Mouse (Mus musculus) embryonic facial prominence, embryonic 12.5 days (tissue): ENCODE results near the gene Slc38a10. TPM values are rescaled to one million over a fixed set of nuclear protein-coding genes. Genes with fewer than 3 reads are reported as not detected.
A peak's percentile ranks its signal among the peaks of the same experiment; 100 is the strongest.

ENCODE experiments used
- ATAC-seq: fragments of 200-750 bp; cut with Nextera tagmentation; 2 replicates; pipeline ENCODE4 v1.8.0; 2017; ENCODE audit not compliant: insufficient number of reproducible peaks, insufficient read depth, low FRiP score, low TSS enrichment
- H3K27ac ChIP-seq: fragments of 300-500 bp; sonication (generic); 2 replicates; pipeline ENCODE4 v1.5.1; 2016; ENCODE audit warnings: mild to moderate bottlenecking
- H3K27me3 ChIP-seq: fragments of 300-500 bp; sonication (generic); 2 replicates; pipeline ENCODE4 v1.6.1; 2016; ENCODE audit warnings: mild to moderate bottlenecking, moderate library complexity
- H3K36me3 ChIP-seq: fragments of 300-500 bp; sonication (generic); 2 replicates; pipeline ENCODE4 v1.6.1; 2016; ENCODE audit warnings: mild to moderate bottlenecking
- H3K4me1 ChIP-seq: fragments of 300-500 bp; sonication (generic); 2 replicates; pipeline ENCODE4 v1.6.1; 2016
- H3K4me2 ChIP-seq: fragments of 300-500 bp; sonication (generic); replicated peaks from 2 replicates; pipeline ENCODE4 v1.6.1; 2016; ENCODE audit warnings: mild to moderate bottlenecking, moderate library complexity
- H3K4me3 ChIP-seq: fragments of 300-500 bp; sonication (generic); 2 replicates; pipeline ENCODE4 v1.5.1; 2016; ENCODE audit warnings: mild to moderate bottlenecking
- H3K9ac ChIP-seq: fragments of 300-500 bp; sonication (generic); 2 replicates; pipeline ENCODE4 v1.6.1; 2016; ENCODE audit warnings: mild to moderate bottlenecking, moderate library complexity
- H3K9me3 ChIP-seq: fragments of 300-500 bp; sonication (generic); 2 replicates; pipeline ENCODE4 v1.6.1; 2016; ENCODE audit warnings: mild to moderate bottlenecking, moderate library complexity
- WGBS: fragments of 180-500 bp; shearing (Covaris S2); methylation state at CpG from one replicate; pipeline ENCODE4 v1.1.7; 2016; 5-methylcytosine and 5-hydroxymethylcytosine counted together
- polyA plus RNA-seq: library from polyadenylated mRNA; unstranded; fragments of >200 nt; fragmentation: Nextera tagmentation; extraction: Ambion mirVana; gene quantifications from 2 replicates; pipeline ENCODE4 v1.2.1, GENCODE M21; 2016

Gene Slc38a10
- polyA plus RNA-seq, 1 experiment from 2014 or later = 99.5 TPM

- H3K9me3 ChIP-seq = no peaks in the 10 kb centered on the region
- peak; percentile 44; the same call in 1 of the 2 replicates for ATAC-seq
- H3K9ac ChIP-seq = no peak overlapping the region
- WGBS = 19% methylated on average over 21 of the region's 21 CpGs
- H3K4me2 ChIP-seq = peak overlapping the region; percentile 18
- H3K36me3 ChIP-seq = no peaks in the 10 kb centered on the region
- 0 out of 2 replicates have a peak overlapping the region, but pooled peaks have one; percentile 6 for H3K4me3 ChIP-seq
- no peaks in the 10 kb centered on the region for H3K27me3 ChIP-seq
- H3K4me1 ChIP-seq = peaks cover 57% of the 10 kb centered on the region
- 0 out of 2 replicates have a peak overlapping the region, but pooled peaks have one; percentile 36 for H3K27ac ChIP-seq
Measured at GRCm38 (mm10) chr11:120169208-120169992, 18.3 kb upstream of the Slc38a10 start.

GRCm38 (mm10) chr11:120168516-120168915 lies 17.4 kb upstream of the Slc38a10 start:
- peaks cover 62% of the 10 kb centered on the region for H3K4me1 ChIP-seq
- no peak overlapping the region for H3K27ac ChIP-seq
- no peaks in the 10 kb centered on the region for H3K27me3 ChIP-seq
- no peaks in the 10 kb centered on the region for H3K36me3 ChIP-seq
- no peak overlapping the region for H3K9ac ChIP-seq
- ATAC-seq = no peak
- 70% methylated on average over 8 of the region's 8 CpGs for WGBS
- no peak overlapping the region for H3K4me3 ChIP-seq
- no peak overlapping the region for H3K4me2 ChIP-seq
- no peaks in the 10 kb centered on the region for H3K9me3 ChIP-seq

- H3K4me2 ChIP-seq = no peak overlapping the region
- H3K9ac ChIP-seq = no peak overlapping the region
- ATAC-seq = no peak
- no peak overlapping the region for H3K4me3 ChIP-seq
- H3K9me3 ChIP-seq = 0 out of 2 replicates have a peak, but pooled peaks cover 3% of the 10 kb centered on the region
- no peaks in the 10 kb centered on the region for H3K27me3 ChIP-seq
- peaks cover 62% of the 10 kb centered on the region for H3K4me1 ChIP-seq
- H3K36me3 ChIP-seq = no peaks in the 10 kb centered on the region
- WGBS = 42% methylated on average over 12 of the region's 12 CpGs
- no peak overlapping the region for H3K27ac ChIP-seq
Measured at GRCm38 (mm10) chr11:120167921-120168356, 16.8 kb upstream of the Slc38a10 start.

GRCm38 (mm10) chr11:120167059-120167458 lies 15.9 kb upstream of the Slc38a10 start:
- Histone ChIP-seq H3K4me2 (no peak overlapping the region), H3K4me3 (no peak overlapping the region), H3K9ac (no peak overlapping the region), H3K36me3 (no peaks in the 10 kb centered on the region), H3K27me3 (no peaks in the 10 kb centered on the region), H3K4me1 (peaks cover 62% of the 10 kb centered on the region), H3K27ac (no peak overlapping the region), H3K9me3 (0 out of 2 replicates have a peak, but pooled peaks cover 3% of the 10 kb centered on the region)
- WGBS = 40% methylated on average over 5 of the region's 5 CpGs
- no peak for ATAC-seq

- Histone ChIP-seq H3K4me2 (peak overlapping the region; percentile 24; the same call in 1 of the 2 replicates), H3K36me3 (no peaks in the 10 kb centered on the region), H3K4me3 (no peak overlapping the region), H3K27me3 (no peaks in the 10 kb centered on the region), H3K27ac (0 out of 2 replicates have a peak overlapping the region, but pooled peaks have one; percentile 4), H3K9ac (no peak overlapping the region; the same call in 1 of the 2 replicates), H3K4me1 (peaks cover 56% of the 10 kb centered on the region), H3K9me3 (0 out of 2 replicates have a peak, but pooled peaks cover 3% of the 10 kb centered on the region)
- WGBS = 41% methylated on average over 17 of the region's 17 CpGs
- ATAC-seq = no peak
Measured at GRCm38 (mm10) chr11:120164471-120165261, 13.5 kb upstream of the Slc38a10 start.

GRCm38 (mm10) chr11:120164028-120164427 lies 12.9 kb upstream of the Slc38a10 start:
- H3K4me2 ChIP-seq = peak overlapping the region; percentile 24; the same call in 1 of the 2 replicates
- peaks cover 50% of the 10 kb centered on the region for H3K4me1 ChIP-seq
- H3K4me3 ChIP-seq = no peak overlapping the region
- no peak overlapping the region for H3K9ac ChIP-seq
- H3K9me3 ChIP-seq = 0 out of 2 replicates have a peak, but pooled peaks cover 3% of the 10 kb centered on the region
- no peak overlapping the region for H3K27ac ChIP-seq
- no peaks in the 10 kb centered on the region for H3K36me3 ChIP-seq
- ATAC-seq = no peak
- WGBS = 59% methylated on average over 5 of the region's 5 CpGs
- H3K27me3 ChIP-seq = no peaks in the 10 kb centered on the region

GRCm38 (mm10) chr11:120163207-120163606 lies 12.1 kb upstream of the Slc38a10 start:
- H3K4me1 ChIP-seq = peaks cover 45% of the 10 kb centered on the region
- 0 out of 2 replicates have a peak, but pooled peaks cover 3% of the 10 kb centered on the region for H3K9me3 ChIP-seq
- H3K27me3 ChIP-seq = no peaks in the 10 kb centered on the region
- H3K4me2 ChIP-seq = no peak overlapping the region
- no peak for ATAC-seq
- WGBS = 79% methylated on average over 3 of the region's 3 CpGs
- H3K27ac ChIP-seq = no peak overlapping the region
- H3K9ac ChIP-seq = no peak overlapping the region
- no peaks in the 10 kb centered on the region for H3K36me3 ChIP-seq
- no peak overlapping the region for H3K4me3 ChIP-seq

GRCm38 (mm10) chr11:120161245-120161644 lies 10.1 kb upstream of the Slc38a10 start:
- peaks cover 30% of the 10 kb centered on the region for H3K4me1 ChIP-seq
- no peak overlapping the region for H3K4me2 ChIP-seq
- H3K36me3 ChIP-seq = no peaks in the 10 kb centered on the region
- no peak overlapping the region for H3K4me3 ChIP-seq
- H3K9ac ChIP-seq = no peak overlapping the region
- H3K9me3 ChIP-seq = 0 out of 2 replicates have a peak, but pooled peaks cover 3% of the 10 kb centered on the region
- ATAC-seq = no peak
- 31% methylated on average over 4 of the region's 4 CpGs for WGBS
- no peaks in the 10 kb centered on the region for H3K27me3 ChIP-seq
- peak overlapping the region; percentile 43; the same call in 1 of the 2 replicates for H3K27ac ChIP-seq

- H3K27ac ChIP-seq = no peak overlapping the region
- peaks cover 30% of the 10 kb centered on the region for H3K4me1 ChIP-seq
- H3K9ac ChIP-seq = no peak overlapping the region
- 68% methylated on average over 4 of the region's 4 CpGs for WGBS
- no peak for ATAC-seq
- no peaks in the 10 kb centered on the region for H3K36me3 ChIP-seq
- no peak overlapping the region for H3K4me3 ChIP-seq
- 0 out of 2 replicates have a peak, but pooled peaks cover 3% of the 10 kb centered on the region for H3K9me3 ChIP-seq
- H3K4me2 ChIP-seq = no peak overlapping the region
- no peaks in the 10 kb centered on the region for H3K27me3 ChIP-seq
Measured at GRCm38 (mm10) chr11:120160478-120160877, 9.3 kb upstream of the Slc38a10 start.

- Histone ChIP-seq H3K9me3 (0 out of 2 replicates have a peak, but pooled peaks cover 3% of the 10 kb centered on the region), H3K27me3 (no peaks in the 10 kb centered on the region), H3K36me3 (no peaks in the 10 kb centered on the region), H3K4me3 (no peak overlapping the region), H3K4me2 (no peak overlapping the region), H3K27ac (no peak overlapping the region), H3K4me1 (peaks cover 23% of the 10 kb centered on the region), H3K9ac (no peak overlapping the region)
- WGBS = 52% methylated on average over 5 of the region's 5 CpGs
- no peak for ATAC-seq
Measured at GRCm38 (mm10) chr11:120159653-120160052, 8.5 kb upstream of the Slc38a10 start.

- H3K36me3 ChIP-seq = no peaks in the 10 kb centered on the region
- H3K4me1 ChIP-seq = peaks cover 16% of the 10 kb centered on the region
- 0 out of 2 replicates have a peak, but pooled peaks cover 3% of the 10 kb centered on the region for H3K9me3 ChIP-seq
- ATAC-seq = no peak
- no peaks in the 10 kb centered on the region for H3K27me3 ChIP-seq
- no peak overlapping the region for H3K4me3 ChIP-seq
- no peak overlapping the region for H3K4me2 ChIP-seq
- no peak overlapping the region for H3K27ac ChIP-seq
- WGBS = 65% methylated on average over 5 of the region's 5 CpGs
- H3K9ac ChIP-seq = no peak overlapping the region
Measured at GRCm38 (mm10) chr11:120158828-120159227, 7.7 kb upstream of the Slc38a10 start.
